Mouse (Mus musculus) ES-Bruce4 (cell line): ENCODE measurements around the gene Lamc1. TPM values are rescaled to one million over a fixed set of nuclear protein-coding genes. Genes with fewer than 3 reads are reported as not detected.

Source experiments
- H3K27ac ChIP-seq: 2 replicates; pipeline ENCODE4 v1.5.1; 2012; ENCODE audit warnings: low read length, inconsistent platforms; ENCODE audit not compliant: insufficient read depth
- H3K27me3 ChIP-seq: 2 replicates; pipeline ENCODE4 v1.6.1; 2012; ENCODE audit warnings: mild to moderate bottlenecking, low read length, inconsistent platforms; ENCODE audit not compliant: control insufficient read depth, poor library complexity, insufficient read depth, severe bottlenecking
- H3K36me3 ChIP-seq: 2 replicates; pipeline ENCODE4 v1.6.1; 2012; ENCODE audit warnings: inconsistent platforms, mild to moderate bottlenecking, low read length, moderate library complexity; ENCODE audit not compliant: control insufficient read depth, poor library complexity, insufficient read depth, severe bottlenecking
- H3K4me1 ChIP-seq: one replicate; pipeline ENCODE4 v1.8.1; 2011; ENCODE audit warnings: low read length; ENCODE audit not compliant: control insufficient read depth, insufficient read depth
- H3K4me3 ChIP-seq: 2 replicates; pipeline ENCODE4 v1.5.1; 2011; ENCODE audit warnings: low read depth, mild to moderate bottlenecking, low read length
- H3K9ac ChIP-seq: 2 replicates; pipeline ENCODE4 v1.6.1; 2012; ENCODE audit warnings: low read depth, mild to moderate bottlenecking, inconsistent platforms; ENCODE audit not compliant: poor library complexity, severe bottlenecking
- H3K9me3 ChIP-seq: replicated peaks from 2 replicates; pipeline ENCODE4 v1.6.1; 2012; ENCODE audit warnings: mild to moderate bottlenecking, low read length, inconsistent platforms; ENCODE audit not compliant: control insufficient read depth, poor library complexity, insufficient read depth, severe bottlenecking
- CTCF ChIP-seq: IDR thresholded peaks from one replicate; pipeline ENCODE4 v1.8.1; 2011; ENCODE audit warnings: low read depth, low read length
- EP300 ChIP-seq: IDR thresholded peaks from 2 replicates; pipeline ENCODE4 v1.6.1; 2011; ENCODE audit warnings: low read depth, low read length; ENCODE audit not compliant: insufficient read depth
- POLR2A ChIP-seq: IDR thresholded peaks from one replicate; pipeline ENCODE4 v1.8.1; 2011; ENCODE audit warnings: low read length; ENCODE audit not compliant: insufficient read depth
- polyA plus RNA-seq: library from polyadenylated mRNA; stranded (reverse); fragments of >200 nt; gene quantifications from 2 replicates; pipeline ENCODE4 v1.2.4, GENCODE M21; 2011; ENCODE audit warnings: low read depth; ENCODE audit not compliant: missing spikeins, insufficient read depth, insufficient read length

The Lamc1 gene
- polyA plus RNA-seq, 1 experiment: 233 TPM

DNA sequence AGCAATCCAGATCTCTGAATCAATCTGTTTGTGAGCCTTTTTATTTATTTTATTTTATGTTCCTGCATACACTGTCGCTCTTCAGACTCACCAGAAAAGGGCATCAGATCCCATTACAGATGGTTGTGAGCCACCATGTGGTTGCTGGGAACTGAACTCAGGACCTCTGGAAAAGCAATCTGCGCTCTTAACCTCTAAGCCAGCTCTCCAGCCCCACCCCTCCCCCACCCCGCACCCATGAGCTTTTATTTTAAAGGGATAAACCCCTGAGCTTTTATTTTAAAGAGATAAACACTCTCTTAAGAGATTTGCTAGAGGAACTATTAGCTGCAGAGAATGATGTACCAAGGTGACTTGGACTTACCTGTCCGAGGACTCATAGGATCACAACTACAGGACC, 5.5 kb downstream of the Lamc1 start:
- TF ChIP-seq EP300 (no peak), POLR2A (no peak)
- Histone ChIP-seq H3K27me3 (no peaks in the 10 kb centered on the region), H3K27ac (no peak overlapping the region), H3K36me3 (peaks cover 18% of the 10 kb centered on the region), H3K9ac (no peak overlapping the region), H3K4me1 (peaks cover 5% of the 10 kb centered on the region), H3K9me3 (no peaks in the 10 kb centered on the region), H3K4me3 (no peak overlapping the region)

DNA sequence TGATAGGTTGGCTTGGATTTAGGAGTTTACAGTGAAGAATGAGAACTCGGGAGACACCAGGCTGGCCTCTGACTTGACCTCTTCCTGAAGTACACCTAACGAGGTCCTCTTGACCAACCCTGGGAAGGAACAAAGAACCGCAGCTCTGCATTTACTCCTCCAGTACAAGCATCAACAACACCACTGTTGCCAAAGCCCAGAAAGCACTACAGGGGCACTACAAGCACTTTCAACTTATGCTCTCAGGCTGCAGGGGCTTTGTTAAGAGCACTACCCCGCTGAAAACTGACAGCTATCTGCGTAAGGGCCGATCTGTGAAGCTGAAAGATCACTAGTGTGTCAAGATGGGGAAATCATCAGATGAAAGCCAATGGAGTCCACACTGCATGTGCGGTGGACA, 6.4 kb downstream of the Lamc1 start:
- H3K4me3 ChIP-seq: no peak overlapping the region
- H3K4me1 ChIP-seq: peaks cover 6% of the 10 kb centered on the region
- no peak overlapping the region for H3K27ac ChIP-seq
- no peak for TF ChIP-seq POLR2A
- no peaks in the 10 kb centered on the region for H3K27me3 ChIP-seq
- H3K9me3 ChIP-seq: no peaks in the 10 kb centered on the region
- peaks cover 18% of the 10 kb centered on the region for H3K36me3 ChIP-seq
- H3K9ac ChIP-seq: no peak overlapping the region

DNA sequence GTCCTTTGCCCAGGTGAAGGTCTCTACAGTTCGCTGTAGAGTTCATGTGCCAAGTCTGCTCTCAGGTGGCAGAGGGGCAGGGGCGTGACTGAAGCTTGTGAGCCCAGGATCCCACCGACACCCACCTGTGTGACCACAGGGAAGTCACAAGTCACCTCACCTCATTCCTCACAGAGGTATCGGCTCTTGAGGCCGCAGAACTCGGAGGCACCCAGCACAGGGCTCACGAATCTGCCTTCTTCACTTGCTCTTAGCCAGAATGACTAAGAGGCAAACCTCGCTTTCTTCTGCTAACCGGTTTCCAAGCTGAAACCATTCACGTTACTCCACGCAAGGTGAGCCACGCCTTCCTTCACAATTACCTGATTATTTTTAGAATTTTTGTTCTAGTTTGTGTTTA, 11.2 kb downstream of the Lamc1 start:
- H3K9ac ChIP-seq: no peak overlapping the region
- no peaks in the 10 kb centered on the region for H3K9me3 ChIP-seq

GRCm38 (mm10) chr1:153320554-153321147, 11.9 kb downstream of the Lamc1 start:
- no peaks in the 10 kb centered on the region for H3K9me3 ChIP-seq
- H3K36me3 ChIP-seq: peaks cover 1% of the 10 kb centered on the region; the same call in 1 of the 2 replicates
- no peak overlapping the region for H3K9ac ChIP-seq
- peaks cover 10% of the 10 kb centered on the region for H3K4me1 ChIP-seq
- H3K27me3 ChIP-seq: no peaks in the 10 kb centered on the region
- H3K4me3 ChIP-seq: no peak overlapping the region
- peak overlapping the region; percentile 47 for H3K27ac ChIP-seq
- TF ChIP-seq POLR2A (no peak), EP300 (no peak), CTCF (no peak)

More for the DNA sequence above, 11.2 kb downstream of the Lamc1 start:
- peaks cover 7% of the 10 kb centered on the region for H3K4me1 ChIP-seq
- H3K4me3 ChIP-seq: no peak overlapping the region
- H3K27ac ChIP-seq: no peak overlapping the region; the same call in 1 of the 2 replicates
- TF ChIP-seq CTCF: no peak
- no peak for TF ChIP-seq EP300
- no peak for TF ChIP-seq POLR2A
- peaks cover 9% of the 10 kb centered on the region for H3K36me3 ChIP-seq
- H3K27me3 ChIP-seq: no peaks in the 10 kb centered on the region

DNA sequence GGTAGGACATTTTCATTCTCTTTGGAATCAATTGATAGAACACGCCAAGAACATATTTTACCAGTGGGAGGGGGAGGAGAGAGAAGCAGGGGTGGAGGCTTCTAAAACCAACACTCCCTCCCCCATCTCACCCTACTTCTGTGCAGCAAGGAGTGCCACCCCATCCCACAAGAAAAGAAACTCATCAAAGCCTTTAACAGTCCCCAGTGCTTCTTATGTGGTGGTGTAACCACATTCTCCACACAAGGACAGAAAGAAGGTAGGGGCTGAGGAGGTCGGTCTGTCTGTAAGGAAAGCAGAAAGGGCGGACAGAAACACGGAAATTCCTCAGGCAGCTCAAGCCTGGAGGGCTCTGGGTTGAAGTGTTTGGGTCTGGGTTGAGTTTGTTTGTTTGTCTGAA, 12.5 kb downstream of the Lamc1 start:
- Histone ChIP-seq H3K27ac (peak overlapping the region; percentile 47), H3K9ac (no peak overlapping the region), H3K27me3 (no peaks in the 10 kb centered on the region), H3K4me1 (peaks cover 10% of the 10 kb centered on the region), H3K4me3 (no peak overlapping the region), H3K9me3 (no peaks in the 10 kb centered on the region), H3K36me3 (no peaks in the 10 kb centered on the region; the same call in 1 of the 2 replicates)
- TF ChIP-seq EP300 (no peak), CTCF (no peak), POLR2A (no peak)

- H3K27me3 ChIP-seq: no peaks in the 10 kb centered on the region
- H3K9me3 ChIP-seq: no peaks in the 10 kb centered on the region
- H3K4me3 ChIP-seq: no peak overlapping the region
- H3K36me3 ChIP-seq: no peaks in the 10 kb centered on the region
- TF ChIP-seq EP300 (no peak), CTCF (no peak), POLR2A (no peak)
- peaks cover 10% of the 10 kb centered on the region for H3K4me1 ChIP-seq
- H3K9ac ChIP-seq: no peak overlapping the region
- H3K27ac ChIP-seq: no peak overlapping the region
These were observed 13.8 kb downstream of the Lamc1 start for GRCm38 (mm10) chr1:153318741-153319140.
